8 mouse cellular contexts compared by ENCODE assay signal in genomic region chr7:110018631-110019482, GRCm38 (mm10). TPM values are rescaled to one million over a fixed set of nuclear protein-coding genes. Genes with fewer than 3 reads are reported as not detected.
DNase-seq lines count a peak whose midpoint lies in the region; ATAC-seq and TF ChIP-seq lines count a peak whose summit lies in the region.

No protein-coding gene starts in this region.

- peak overlapping the region; percentile 100 for H3K9ac ChIP-seq in ES-E14 (ENCODE audit: insufficient read depth, low read depth, low read length, poor library complexity, severe bottlenecking)
- H3K9ac ChIP-seq in forebrain, postnatal 0 days: peak overlapping the region; percentile 96
- H3K9ac ChIP-seq in lung, embryonic 14.5 days: peak overlapping the region; percentile 98

- in situ Hi-C loops in ES-E14 (cut with MboI; ENCODE audit: low sequenced_read_pairs in 2 of 2, unreplicated experiment in 2 of 2): no loop called here

- no peak for TF ChIP-seq POLR2A in olfactory bulb, adult 2 months (IDR thresholded peaks at IDR 0.05; ENCODE audit: insufficient read depth, low read depth, low read length)

- no peaks in the 10 kb centered on the region for H3K9me3 ChIP-seq in ES-E14 (ENCODE audit: control insufficient read depth, insufficient read depth, low read depth, low read length)
- no peaks in the 10 kb centered on the region for H3K9me3 ChIP-seq in forebrain, postnatal 0 days (ENCODE audit: low read length)
- no peaks in the 10 kb centered on the region for H3K9me3 ChIP-seq in lung, embryonic 14.5 days (ENCODE audit: low read depth, low read length)

- peak overlapping the region; percentile 85 for H3K27ac ChIP-seq in ES-E14 (ENCODE audit: insufficient read depth, low read depth, low read length, poor library complexity, severe bottlenecking)
- H3K27ac ChIP-seq in forebrain, postnatal 0 days (ENCODE audit: low read depth, low read length): peak overlapping the region; percentile 89
- H3K27ac ChIP-seq in layer of hippocampus, adult 2 months: peak overlapping the region; percentile 90
- H3K27ac ChIP-seq in lung, embryonic 14.5 days (ENCODE audit: low read depth): peak overlapping the region; percentile 95
- peak overlapping the region; percentile 52 for H3K27ac ChIP-seq in olfactory bulb, adult 2 months (ENCODE audit: insufficient read depth, low read depth, low read length)

- no peak for TF ChIP-seq CTCF in forebrain, postnatal 0 days (IDR thresholded peaks at IDR 0.05; ENCODE audit: low read depth)
- TF ChIP-seq CTCF in layer of hippocampus, adult 2 months (conservative IDR thresholded peaks at IDR 0.05): no peak
- no peak for TF ChIP-seq CTCF in lung, embryonic 14.5 days (IDR thresholded peaks at IDR 0.05; ENCODE audit: low read depth)
- no peak for TF ChIP-seq CTCF in olfactory bulb, adult 2 months (IDR thresholded peaks at IDR 0.05; ENCODE audit: insufficient read depth, low read depth, low read length)

- H3K4me3 ChIP-seq in ES-E14 (ENCODE audit: insufficient read depth in 1 of 2, low read depth in 1 of 2, low read length in 2 of 2, poor library complexity in 1 of 2, severe bottlenecking in 1 of 2): peak overlapping the region; percentile 94 to 98
- H3K4me3 ChIP-seq in forebrain, postnatal 0 days (ENCODE audit: low read depth, low read length): peak overlapping the region; percentile 95
- H3K4me3 ChIP-seq in layer of hippocampus, adult 2 months: peak overlapping the region; percentile 95
- H3K4me3 ChIP-seq in lung, embryonic 14.5 days (ENCODE audit: low read depth, low read length): peak overlapping the region; percentile 100
- H3K4me3 ChIP-seq in olfactory bulb, adult 2 months (ENCODE audit: insufficient read depth, low read depth, low read length): peak overlapping the region; percentile 93

- intact Hi-C loops in heart, postnatal 36 days (cut with DNase I): loop anchor here (1.0 to 2.0 kb wide), 2 partner anchors 32 to 42 kb away; partner anchors contain the start of genes Tmem41b and Zfp143

- peak; percentile 25 for DNase-seq in ES-E14 (ENCODE audit: low read depth, low spot score)
- peak; percentile 43 for DNase-seq in c-Kit-positive CD71-positive TER-119-positive erythroid progenitor cells, embryonic 14.5 days (ENCODE audit: low spot score)
- no peak for DNase-seq in forebrain, postnatal 0 days
- DNase-seq in heart, postnatal 36 days: peak; percentile 68 to 74
- peak in 1 of 2 experiments; percentile 19 for DNase-seq in layer of hippocampus, adult 2 months (ENCODE audit: low spot score in 2 of 2)
- DNase-seq in lung, embryonic 14.5 days: peak; percentile 57
- DNase-seq in thymus, postnatal 36 days: peak; percentile 49 to 55

- H3K27me3 ChIP-seq in forebrain, postnatal 0 days (ENCODE audit: insufficient read depth, low read length): no peaks in the 10 kb centered on the region
- no peaks in the 10 kb centered on the region for H3K27me3 ChIP-seq in lung, embryonic 14.5 days (ENCODE audit: insufficient read depth, low read length)

- 3% methylated on average over 42 of the region's 42 CpGs for WGBS in forebrain, postnatal 0 days
- under 1% methylated on average over 42 of the region's 42 CpGs for WGBS in lung, embryonic 14.5 days
- WGBS in olfactory bulb, adult 2 months: under 1% methylated on average over 42 of the region's 42 CpGs

- ATAC-seq in forebrain, postnatal 0 days: peak; percentile 70
- ATAC-seq in lung, embryonic 14.5 days (ENCODE audit: insufficient read depth): peak; percentile 86

- H3K4me2 ChIP-seq in forebrain, postnatal 0 days (ENCODE audit: low read depth): peak overlapping the region; percentile 84
- peak overlapping the region; percentile 67 for H3K4me2 ChIP-seq in lung, embryonic 14.5 days

- peaks cover 2% of the 10 kb centered on the region; the same call in 1 of the 2 replicates for H3K36me3 ChIP-seq in ES-E14 (ENCODE audit: control insufficient read depth, insufficient read depth, low read length, poor library complexity, severe bottlenecking)
- H3K36me3 ChIP-seq in forebrain, postnatal 0 days (ENCODE audit: insufficient read depth): no peaks in the 10 kb centered on the region
- H3K36me3 ChIP-seq in lung, embryonic 14.5 days (ENCODE audit: insufficient read depth): 0 out of 2 replicates have a peak, but pooled peaks cover 13% of the 10 kb centered on the region

- H3K4me1 ChIP-seq in ES-E14 (ENCODE audit: control insufficient read depth in 2 of 2, insufficient read depth in 2 of 2, low read length in 2 of 2, poor library complexity in 1 of 2): peaks cover 0 to 10% of the 10 kb centered on the region in 2 experiments; a peak in 1 of 4 replicates
- peaks cover 11% of the 10 kb centered on the region; the same call in 1 of the 2 replicates for H3K4me1 ChIP-seq in forebrain, postnatal 0 days (ENCODE audit: insufficient read depth)
- no peaks in the 10 kb centered on the region for H3K4me1 ChIP-seq in lung, embryonic 14.5 days (ENCODE audit: insufficient read depth)
- H3K4me1 ChIP-seq in olfactory bulb, adult 2 months (ENCODE audit: control insufficient read depth, insufficient read depth, low read length): no peaks in the 10 kb centered on the region

TF ChIP-seq in ES-E14, 5 proteins besides CTCF, POLR2A, EP300 and RAD21:
- TF ChIP-seq MAFK (IDR thresholded peaks at IDR 0.05; ENCODE audit: insufficient read depth, low read depth, low read length) (no peak), ZC3H11A (IDR thresholded peaks at IDR 0.05; ENCODE audit: borderline replicate concordance, low read depth, low read length) (no peak), HCFC1 (IDR thresholded peaks at IDR 0.05; ENCODE audit: borderline replicate concordance, insufficient read depth, low read length) (no peak), CHD2 (IDR thresholded peaks at IDR 0.05; ENCODE audit: low read depth, low read length) (no peak), ZNF384 (IDR thresholded peaks at IDR 0.05; ENCODE audit: low read depth, low read length) (no peak)

RNA-seq across cellular contexts. Expression of gene Ipo7, which starts 0.8 kb away (rescaled TPM):
- 145 and 161 TPM in 2 replicates for total RNA-seq in ES-E14 (2012; rRNA removed)
- 88.0 and 97.9 TPM in 2 replicates for total RNA-seq in forebrain, postnatal 0 days (2014; rRNA removed)
- polyA plus RNA-seq in forebrain, postnatal 0 days (2015; fragmentation: Nextera tagmentation; extraction: Ambion mirVana): 21.7 and 26.5 TPM in 2 replicates
- total RNA-seq in heart, postnatal 36 days (2021): 10 to 100 TPM; 95.6 to 96.4 TPM
- 100 to 1,000 TPM in 1 of 2 experiments, 10 to 100 TPM in 1; 97.9 to 101 TPM for total RNA-seq in layer of hippocampus, adult 2 months (2021)
- 20.0 and 21.8 TPM in 2 replicates for polyA plus RNA-seq in lung, embryonic 14.5 days (2014; fragmentation: Nextera tagmentation; extraction: Ambion mirVana)
- polyA plus RNA-seq in olfactory bulb, adult 2 months (2012; ENCODE audit: insufficient read depth, insufficient read length, low replicate concordance, missing spikeins): not detected in 2 replicates

RNA-seq across cellular contexts. Expression of gene Tmem41b, which starts 32.1 kb away (rescaled TPM):
- 154 and 161 TPM in 2 replicates for total RNA-seq in ES-E14 (2012; rRNA removed)
- total RNA-seq in forebrain, postnatal 0 days (2014; rRNA removed): 48.6 and 63.2 TPM in 2 replicates
- 38.6 and 46.4 TPM in 2 replicates for polyA plus RNA-seq in forebrain, postnatal 0 days (2015; fragmentation: Nextera tagmentation; extraction: Ambion mirVana)
- total RNA-seq in heart, postnatal 36 days (2021): 10 to 100 TPM; 54.5 to 55.3 TPM
- total RNA-seq in layer of hippocampus, adult 2 months (2021): 10 to 100 TPM; 43.9 to 45.3 TPM
- polyA plus RNA-seq in lung, embryonic 14.5 days (2014; fragmentation: Nextera tagmentation; extraction: Ambion mirVana): 67.0 and 67.7 TPM in 2 replicates
- polyA plus RNA-seq in olfactory bulb, adult 2 months (2012; ENCODE audit: insufficient read depth, insufficient read length, low replicate concordance, missing spikeins): not detected in 2 replicates

RNA-seq across cellular contexts. Expression of gene Zfp143, which starts 42.2 kb away (rescaled TPM):
- 23.1 and 24.0 TPM in 2 replicates for total RNA-seq in ES-E14 (2012; rRNA removed)
- 12.1 and 12.2 TPM in 2 replicates for total RNA-seq in forebrain, postnatal 0 days (2014; rRNA removed)
- polyA plus RNA-seq in forebrain, postnatal 0 days (2015; fragmentation: Nextera tagmentation; extraction: Ambion mirVana): 5.7 and 6.7 TPM in 2 replicates
- 10 to 100 TPM in 1 of 2 experiments, 1 to 10 TPM in 1; 9.7 to 12.8 TPM for total RNA-seq in heart, postnatal 36 days (2021)
- total RNA-seq in layer of hippocampus, adult 2 months (2021): 10 to 100 TPM; 11.4 to 13.3 TPM
- polyA plus RNA-seq in lung, embryonic 14.5 days (2014; fragmentation: Nextera tagmentation; extraction: Ambion mirVana): 21.9 and 23.9 TPM in 2 replicates
- not detected in 2 replicates for polyA plus RNA-seq in olfactory bulb, adult 2 months (2012; ENCODE audit: insufficient read depth, insufficient read length, low replicate concordance, missing spikeins)

RNA-seq across cellular contexts. Expression of gene Dennd5a, which starts 58.6 kb away (rescaled TPM):
- 27.1 and 28.8 TPM in 2 replicates for total RNA-seq in ES-E14 (2012; rRNA removed)
- total RNA-seq in forebrain, postnatal 0 days (2014; rRNA removed): 144 and 156 TPM in 2 replicates
- 24.0 and 28.0 TPM in 2 replicates for polyA plus RNA-seq in forebrain, postnatal 0 days (2015; fragmentation: Nextera tagmentation; extraction: Ambion mirVana)
- total RNA-seq in heart, postnatal 36 days (2021): 100 to 1,000 TPM; 134 to 147 TPM
- 100 to 1,000 TPM; 211 to 212 TPM for total RNA-seq in layer of hippocampus, adult 2 months (2021)
- 51.4 and 51.7 TPM in 2 replicates for polyA plus RNA-seq in lung, embryonic 14.5 days (2014; fragmentation: Nextera tagmentation; extraction: Ambion mirVana)
- 223 TPM in 1 of 2 replicates, not detected in the other for polyA plus RNA-seq in olfactory bulb, adult 2 months (2012; ENCODE audit: insufficient read depth, insufficient read length, low replicate concordance, missing spikeins)
